12 mouse cellular contexts compared by ENCODE assay signal in genomic region chr12:104433951-104434735, GRCm38 (mm10). TPM values are rescaled to one million over a fixed set of nuclear protein-coding genes. Genes with fewer than 3 reads are reported as not detected.
DNase-seq lines count a peak whose midpoint lies in the region; ATAC-seq lines count a peak whose summit lies in the region.
"Had no signal": no experiment of that assay in that cellular context is flagged by ENCODE, and none has a peak within 500 bp of the region (broad histone marks: within the 10 kb centered on the region; RNA-seq: fewer than 3 reads in every experiment).

No protein-coding gene starts in this region.

- H3K27me3 ChIP-seq in hindbrain, embryonic 11.5 days (ENCODE audit: control insufficient read depth, insufficient read depth, low read length) = no peaks in the 10 kb centered on the region
- H3K27me3 ChIP-seq in hindbrain, embryonic 10.5 days (ENCODE audit: insufficient read depth, poor library complexity, severe bottlenecking) = 0 out of 2 replicates have a peak, but pooled peaks cover 4% of the 10 kb centered on the region
- peaks cover 3% of the 10 kb centered on the region for H3K27me3 ChIP-seq in hindbrain, embryonic 12.5 days
- H3K27me3 ChIP-seq in neural tube, embryonic 14.5 days (ENCODE audit: control insufficient read depth, insufficient read depth, low read length) = no peaks in the 10 kb centered on the region

- no peak overlapping the region for H3K4me2 ChIP-seq in hindbrain, embryonic 11.5 days (replicated peaks; ENCODE audit: low read depth, low read length)
- H3K4me2 ChIP-seq in hindbrain, embryonic 12.5 days (replicated peaks) = peak overlapping the region; percentile 17; the same call in 1 of the 2 replicates
- H3K4me2 ChIP-seq in neural tube, embryonic 14.5 days (ENCODE audit: low read depth, low read length) = no peak overlapping the region

- H3K9me3 ChIP-seq in hindbrain, embryonic 11.5 days (ENCODE audit: control insufficient read depth, low read length) = no peaks in the 10 kb centered on the region
- H3K9me3 ChIP-seq in hindbrain, embryonic 10.5 days = no peaks in the 10 kb centered on the region
- no peaks in the 10 kb centered on the region for H3K9me3 ChIP-seq in hindbrain, embryonic 12.5 days (replicated peaks)
- H3K9me3 ChIP-seq in neural tube, embryonic 14.5 days (ENCODE audit: control insufficient read depth, low read length) = no peaks in the 10 kb centered on the region

- no peak for DNase-seq in hindbrain, embryonic 11.5 days (ENCODE audit: low spot score)
- DNase-seq in hindbrain, embryonic 10.5 days (ENCODE audit: low spot score) = no peak
- DNase-seq in kidney, postnatal 25 days = peak; percentile 13 to 39
- no peak for DNase-seq in B cell, adult 2 months
- no peak for DNase-seq in left cerebral cortex, adult 11 months (ENCODE audit: low spot score)
- DNase-seq: cerebellum, adult 2 months; liver had no signal

- no peak overlapping the region for H3K4me3 ChIP-seq in hindbrain, embryonic 11.5 days (ENCODE audit: low read depth, low read length)
- H3K4me3 ChIP-seq in hindbrain, embryonic 10.5 days = no peak overlapping the region
- no peak overlapping the region for H3K4me3 ChIP-seq in hindbrain, embryonic 12.5 days
- no peak overlapping the region for H3K4me3 ChIP-seq in neural tube, embryonic 14.5 days (ENCODE audit: low read depth, low read length)

- no peak overlapping the region for H3K27ac ChIP-seq in hindbrain, embryonic 11.5 days (ENCODE audit: low read depth, low read length)
- no peak overlapping the region for H3K27ac ChIP-seq in hindbrain, embryonic 10.5 days
- no peak overlapping the region for H3K27ac ChIP-seq in hindbrain, embryonic 12.5 days
- H3K27ac ChIP-seq in neural tube, embryonic 14.5 days (ENCODE audit: low read depth, low read length) = no peak overlapping the region
- H3K27ac ChIP-seq: macrophage had no signal

- H3K9ac ChIP-seq in hindbrain, embryonic 11.5 days (ENCODE audit: low read depth, low read length) = no peak overlapping the region
- no peak overlapping the region for H3K9ac ChIP-seq in hindbrain, embryonic 12.5 days
- no peak overlapping the region for H3K9ac ChIP-seq in neural tube, embryonic 14.5 days (replicated peaks; ENCODE audit: low read depth, low read length)

- H3K4me1 ChIP-seq in hindbrain, embryonic 11.5 days (replicated peaks; ENCODE audit: control insufficient read depth, insufficient read depth, low read length) = no peaks in the 10 kb centered on the region
- peaks cover 5% of the 10 kb centered on the region for H3K4me1 ChIP-seq in hindbrain, embryonic 10.5 days (replicated peaks)
- H3K4me1 ChIP-seq in hindbrain, embryonic 12.5 days = peaks cover 9% of the 10 kb centered on the region; the same call in 1 of the 2 replicates
- H3K4me1 ChIP-seq in neural tube, embryonic 14.5 days (ENCODE audit: control insufficient read depth, insufficient read depth, low read length) = no peaks in the 10 kb centered on the region

- H3K36me3 ChIP-seq in hindbrain, embryonic 11.5 days (ENCODE audit: control insufficient read depth, insufficient read depth, low read length) = no peaks in the 10 kb centered on the region
- no peaks in the 10 kb centered on the region for H3K36me3 ChIP-seq in hindbrain, embryonic 10.5 days
- no peaks in the 10 kb centered on the region for H3K36me3 ChIP-seq in hindbrain, embryonic 12.5 days
- H3K36me3 ChIP-seq in neural tube, embryonic 14.5 days (ENCODE audit: control insufficient read depth, insufficient read depth, low read length) = no peaks in the 10 kb centered on the region

- WGBS in hindbrain, embryonic 11.5 days = 73% methylated on average over 20 of the region's 20 CpGs
- 81% methylated on average over 20 of the region's 20 CpGs for WGBS in hindbrain, embryonic 10.5 days
- WGBS in hindbrain, embryonic 12.5 days = 71% methylated on average over 20 of the region's 20 CpGs
- WGBS in neural tube, embryonic 14.5 days = 54% methylated on average over 20 of the region's 20 CpGs

- peak; percentile 46; the same call in 1 of the 2 replicates for ATAC-seq in hindbrain, embryonic 11.5 days (ENCODE audit: low FRiP score)
- ATAC-seq in hindbrain, embryonic 12.5 days (ENCODE audit: low FRiP score) = peak; percentile 38; the same call in 1 of the 2 replicates
- ATAC-seq in neural tube, embryonic 14.5 days (ENCODE audit: low read depth) = peak; percentile 66
- no peak for ATAC-seq in cerebellum, adult (ENCODE audit: insufficient number of reproducible peaks, low FRiP score, low TSS enrichment)

RNA-seq across cellular contexts. Expression of gene Serpina3n, which starts 27.6 kb away (rescaled TPM):
- 0.08 TPM in 1 of 2 replicates, not detected in the other for polyA plus RNA-seq in hindbrain, embryonic 11.5 days (2014; fragmentation: Nextera tagmentation; extraction: Ambion mirVana)
- polyA plus RNA-seq in hindbrain, embryonic 10.5 days (2016; fragmentation: Nextera tagmentation; extraction: Ambion mirVana) = not detected in 2 replicates
- 0.17 and 0.18 TPM in 2 replicates for polyA plus RNA-seq in hindbrain, embryonic 12.5 days (2016; fragmentation: Nextera tagmentation; extraction: Ambion mirVana)
- 1.4 and 1.6 TPM in 2 replicates for polyA plus RNA-seq in neural tube, embryonic 14.5 days (2014; fragmentation: Nextera tagmentation; extraction: Ambion mirVana)
- polyA plus RNA-seq: macrophage had no signal

RNA-seq across cellular contexts. Expression of gene Gsc, which starts 39.0 kb away (rescaled TPM):
- 0.48 and 0.85 TPM in 2 replicates for polyA plus RNA-seq in hindbrain, embryonic 11.5 days (2014; fragmentation: Nextera tagmentation; extraction: Ambion mirVana)
- 0.55 and 0.76 TPM in 2 replicates for polyA plus RNA-seq in hindbrain, embryonic 10.5 days (2016; fragmentation: Nextera tagmentation; extraction: Ambion mirVana)
- 1.5 and 1.8 TPM in 2 replicates for polyA plus RNA-seq in hindbrain, embryonic 12.5 days (2016; fragmentation: Nextera tagmentation; extraction: Ambion mirVana)
- not detected in 2 replicates for polyA plus RNA-seq in neural tube, embryonic 14.5 days (2014; fragmentation: Nextera tagmentation; extraction: Ambion mirVana)
- polyA plus RNA-seq: cerebellum, adult 2 months; heart, embryonic 14.5 days; macrophage had no signal

Comparison
In these comparisons a context has a peak if more than half of its experiments do, and no peak if none do; other contexts are left out.
1. DNase-seq: peak in kidney, postnatal 25 days (2 of 2); none in hindbrain, embryonic 11.5 days (single experiment), hindbrain, embryonic 10.5 days (single experiment), B cell, adult 2 months (0 of 2) and left cerebral cortex, adult 11 months (single experiment).